Mouse (Mus musculus): ENCODE data around the gene Zfp318.

Gene Zfp318

DNA sequence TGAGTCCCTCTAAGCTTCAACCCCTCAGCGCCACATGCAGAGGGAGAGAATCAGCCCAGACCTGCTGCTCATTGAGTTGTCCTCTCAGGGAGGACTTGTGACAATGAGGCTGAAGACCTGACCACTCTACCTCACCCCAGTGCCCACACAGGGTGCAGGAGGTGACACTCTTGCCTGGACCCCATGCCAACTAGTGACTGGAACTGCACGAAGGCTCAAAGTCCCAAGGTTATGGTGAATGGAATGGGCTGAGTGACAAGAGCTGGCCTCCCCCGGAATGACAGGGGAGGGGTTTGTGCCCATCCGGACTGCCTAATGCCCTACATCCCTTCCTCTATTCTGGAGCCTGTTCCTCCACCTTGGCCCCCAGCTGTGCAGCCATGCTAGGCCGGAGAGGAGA, 69.2 kb downstream of the Zfp318 start:
- peak in 1 of 2 experiments; percentile 25 for DNase-seq

DNA sequence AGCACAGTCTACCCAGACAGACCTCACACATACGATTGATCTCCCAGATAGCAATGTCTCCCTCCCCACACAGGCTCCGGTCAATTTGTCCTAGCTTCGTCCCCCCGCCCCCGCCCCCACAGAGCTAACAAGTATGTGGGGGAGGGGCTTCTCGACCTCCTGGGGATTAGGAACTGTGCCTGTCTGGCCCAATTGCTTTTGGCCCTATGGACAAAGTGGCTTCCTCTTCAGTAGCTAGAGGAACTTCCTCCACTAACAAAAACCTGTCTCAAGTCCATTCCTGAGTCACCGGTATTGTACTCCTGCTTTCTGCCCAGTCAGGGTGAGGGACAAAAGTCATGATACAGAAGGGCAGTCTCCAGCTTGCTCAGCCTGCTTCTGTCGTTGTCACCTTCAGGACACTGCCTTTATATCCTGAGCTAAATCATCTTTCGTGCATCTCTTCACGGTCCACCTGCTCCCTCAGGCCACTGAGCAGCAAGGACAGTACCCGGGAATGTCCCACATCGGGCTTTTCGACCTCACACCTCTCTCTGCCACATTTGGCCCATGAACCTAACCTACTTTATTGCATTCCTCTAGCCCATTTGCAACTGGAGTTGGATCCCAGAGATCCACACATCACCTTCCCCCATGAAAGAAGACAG, 69.9 kb downstream of the Zfp318 start:
- no peak for DNase-seq

DNA sequence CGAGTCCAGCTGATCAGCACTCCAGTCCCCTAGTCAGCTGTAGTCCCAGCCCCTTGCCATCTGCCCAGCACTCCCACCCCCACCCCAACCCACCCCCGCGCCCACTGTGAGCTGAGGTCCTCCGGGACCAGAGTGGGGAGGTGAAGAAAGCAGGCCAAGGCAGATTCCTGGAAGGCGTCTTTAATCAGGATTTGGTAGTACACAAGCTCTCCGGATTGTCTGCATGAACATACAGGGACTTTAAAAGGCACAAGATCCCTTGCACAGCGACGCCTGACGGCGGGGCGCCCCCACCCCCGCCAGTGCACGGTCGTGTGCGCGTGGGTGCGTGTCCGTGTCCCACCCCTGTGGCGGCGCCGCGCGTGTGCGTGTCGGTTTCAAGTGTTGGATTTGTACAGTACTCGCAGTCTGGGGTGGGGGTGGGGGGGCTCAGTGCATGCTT, 70.5 kb downstream of the Zfp318 start:
- peak in 1 of 2 experiments; percentile 45 for DNase-seq

DNA sequence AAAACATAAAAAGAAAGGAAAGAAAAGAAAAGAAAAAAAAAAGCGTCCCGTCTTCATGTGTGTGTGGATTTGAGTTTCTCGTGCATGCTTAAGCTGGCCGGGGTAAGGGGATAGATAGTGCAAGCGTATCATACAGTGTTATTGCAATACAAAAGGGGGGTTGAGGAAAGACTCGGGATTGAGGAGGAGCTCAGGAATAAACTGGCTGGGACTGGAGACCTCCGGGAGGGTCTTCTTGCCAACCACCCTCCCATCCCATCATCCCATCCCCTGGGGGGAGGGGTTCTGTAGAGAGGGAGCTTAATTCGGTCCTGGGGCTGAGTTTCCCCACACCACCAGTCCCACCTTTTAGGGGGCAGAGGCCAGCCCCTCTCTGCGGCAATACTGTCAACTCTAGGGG, 71.0 kb downstream of the Zfp318 start:
- DNase-seq: no peak

DNA sequence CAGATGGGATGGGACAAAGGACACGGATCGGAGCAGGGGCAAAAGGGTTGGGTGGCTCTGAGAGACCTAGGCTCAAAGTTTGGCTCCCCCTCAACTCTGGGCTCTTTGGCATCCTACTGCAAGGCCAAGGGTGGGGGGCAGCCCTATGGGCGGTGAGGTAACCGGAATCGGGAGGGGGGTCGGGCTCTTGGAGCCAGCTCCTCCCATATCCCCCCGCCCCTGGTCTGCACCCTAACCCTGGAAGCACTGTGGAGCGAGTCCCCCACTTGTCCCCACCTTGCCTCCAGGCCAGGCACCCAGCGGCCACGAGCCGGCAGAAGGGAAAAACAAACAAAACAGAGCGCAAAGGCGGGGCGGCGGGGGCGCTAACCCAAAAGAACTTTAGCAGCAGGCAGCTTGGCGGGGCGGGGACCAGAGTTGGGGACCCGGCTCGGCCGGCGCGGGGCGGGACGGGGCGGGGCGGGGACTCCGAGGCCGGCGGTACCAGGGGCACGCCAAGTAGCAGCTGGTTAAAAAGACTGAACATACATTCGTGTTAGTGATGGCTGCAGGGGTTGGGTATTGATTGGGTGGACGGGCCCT, 71.7 kb downstream of the Zfp318 start:
- peak; percentile 60 to 70 for DNase-seq

DNA sequence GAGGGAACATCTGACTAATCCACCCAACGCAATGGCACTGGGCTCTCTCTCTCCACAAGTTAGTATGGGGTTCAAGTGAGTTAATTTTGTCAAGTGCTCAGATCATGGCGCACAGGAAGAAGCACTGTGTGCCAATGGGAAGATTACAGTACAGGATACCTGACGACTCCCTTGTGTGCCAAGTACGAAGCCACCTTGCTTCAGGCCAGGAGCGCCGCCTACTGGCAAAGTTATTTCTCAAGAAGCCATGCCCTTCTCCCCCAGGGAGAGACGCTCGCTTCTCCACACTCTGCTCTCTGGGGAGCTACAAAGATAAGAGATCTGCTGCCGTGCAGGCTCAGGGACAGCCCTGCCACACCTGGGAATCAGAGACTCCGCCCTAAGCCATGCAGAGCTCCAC, 74.3 kb downstream of the Zfp318 start:
- DNase-seq: peak; percentile 71 to 76

DNA sequence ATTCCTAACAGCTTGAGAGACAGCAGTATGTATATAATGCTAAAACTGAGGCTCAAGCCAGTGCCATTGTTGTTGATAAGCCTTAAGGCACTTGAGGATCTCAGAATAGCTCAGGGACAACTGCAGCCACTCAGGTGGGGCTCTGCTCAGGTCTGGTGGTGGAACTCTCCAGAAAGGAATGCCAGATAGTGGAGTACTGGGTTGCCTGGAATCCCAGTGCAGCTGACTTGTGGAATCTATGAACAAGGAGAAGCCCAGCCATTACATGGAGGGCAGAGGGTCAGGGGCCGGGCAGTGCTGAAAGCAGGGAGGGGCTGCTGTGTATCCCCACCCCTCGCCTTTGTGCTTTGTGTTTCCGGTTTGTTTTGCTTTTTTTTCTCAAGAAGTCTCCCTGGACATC, 74.9 kb downstream of the Zfp318 start:
- no peak for DNase-seq

DNA sequence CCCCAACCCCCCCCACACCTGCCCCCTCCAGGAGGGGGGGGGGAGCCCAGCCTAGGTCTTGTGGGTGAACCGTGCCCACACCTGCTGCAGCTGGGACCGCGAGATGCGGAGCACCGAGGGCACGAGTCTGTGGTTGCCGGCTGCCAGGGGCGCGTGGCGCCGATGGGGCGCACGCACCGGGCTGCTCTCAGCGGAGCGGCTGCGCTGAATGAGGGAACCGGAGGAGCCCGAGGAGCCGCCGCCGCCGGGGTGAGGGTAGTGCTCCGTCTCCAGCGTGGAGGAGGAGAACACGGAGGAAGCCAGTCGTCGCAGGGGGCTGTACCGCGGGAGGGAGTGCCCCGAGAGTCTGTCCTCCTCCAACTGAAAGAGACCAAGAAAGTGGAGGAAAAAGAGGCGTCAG, 77.1 kb downstream of the Zfp318 start:
- peak; percentile 39 to 47 for DNase-seq

DNA sequence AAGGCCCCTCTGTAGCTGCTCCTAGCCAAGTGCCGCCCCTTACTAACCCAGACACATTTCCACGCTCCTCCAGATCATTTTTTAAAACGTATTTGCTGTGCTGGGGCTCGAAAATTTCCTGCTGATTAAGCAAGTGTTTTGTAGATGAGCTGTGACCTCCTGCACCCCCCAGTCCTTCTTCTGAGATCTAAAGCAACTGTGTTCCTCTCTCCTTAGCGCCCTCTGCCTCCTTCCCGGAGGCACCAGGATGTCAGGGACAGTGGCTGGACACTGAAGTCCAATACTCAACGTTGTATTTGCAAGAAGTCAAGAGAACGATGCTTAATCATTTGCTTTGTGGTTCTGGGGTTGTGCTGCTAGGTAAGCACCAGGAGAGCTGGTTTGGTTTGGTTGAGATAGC, 77.8 kb downstream of the Zfp318 start:
- peak; percentile 31 to 58 for DNase-seq

DNA sequence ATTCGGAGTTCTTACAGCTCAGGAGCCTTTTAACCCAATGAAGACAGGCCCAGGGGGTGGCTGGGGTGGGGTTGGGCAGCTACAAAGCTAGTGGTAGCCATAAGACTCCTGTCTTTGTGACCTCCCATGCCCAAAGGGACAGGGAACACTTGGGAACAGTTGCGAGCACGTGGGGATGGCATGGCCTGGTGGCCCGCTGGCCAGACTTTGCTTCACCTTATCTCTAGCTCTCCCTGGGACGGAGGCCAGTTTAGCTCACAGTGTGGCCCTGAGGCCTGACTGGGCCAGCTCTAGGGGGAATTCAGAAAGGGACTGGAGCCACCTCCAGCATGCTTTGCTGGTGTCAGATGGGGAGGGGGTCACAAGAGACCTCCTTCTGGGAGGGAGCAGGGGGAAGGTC, 78.7 kb downstream of the Zfp318 start:
- DNase-seq: no peak

DNA sequence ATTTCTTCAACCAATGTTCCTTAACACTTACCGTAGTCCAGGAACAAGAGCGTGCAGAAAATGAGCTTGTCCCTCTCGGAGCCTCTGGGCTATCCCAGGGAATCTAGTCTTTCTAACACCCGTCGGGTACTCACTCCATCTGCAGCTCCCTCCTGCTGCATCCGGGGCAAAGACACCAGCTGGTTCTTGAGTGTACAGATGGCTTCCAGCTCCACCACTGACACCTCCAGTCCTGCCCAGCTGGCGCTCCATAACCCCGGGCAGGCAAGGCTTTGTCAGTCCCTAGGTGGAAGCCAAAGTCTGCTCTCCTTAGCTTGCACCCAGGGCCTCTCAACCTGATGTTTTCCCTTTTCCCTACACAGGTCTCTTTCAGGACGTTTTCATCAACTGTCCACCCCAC, 84.3 kb downstream of the Zfp318 start:
- DNase-seq: no peak
